Mouse (Mus musculus) kidney, embryonic 16.5 days (tissue): ENCODE measurements at regions not wholly inside any gene's neighbourhood (a gene's known extent, or its start where the extent isn't known, plus 50 kb on each side); places are given as distances from the start of the nearest gene placed in this dataset.

ENCODE experiments used
- ATAC-seq: fragments of 200-750 bp; cut with Nextera tagmentation; 2 replicates; pipeline ENCODE4 v1.8.0; 2017; ENCODE audit warnings: moderate TSS enrichment; ENCODE audit not compliant: low FRiP score, low TSS enrichment
- H3K27ac ChIP-seq: fragments of 300-500 bp; sonication (generic); 2 replicates; pipeline ENCODE4 v1.5.1; 2014; ENCODE audit warnings: low read length
- H3K27me3 ChIP-seq: fragments of 300-500 bp; sonication (generic); 2 replicates; pipeline ENCODE4 v1.6.1; 2014; ENCODE audit warnings: low read length, control low read depth, mixed read lengths; ENCODE audit not compliant: insufficient read depth
- H3K36me3 ChIP-seq: fragments of 300-500 bp; sonication (generic); 2 replicates; pipeline ENCODE4 v1.6.1; 2014; ENCODE audit warnings: low read length, control low read depth, mixed read lengths; ENCODE audit not compliant: insufficient read depth
- H3K4me1 ChIP-seq: fragments of 300-500 bp; sonication (generic); 2 replicates; pipeline ENCODE4 v1.6.1; 2014; ENCODE audit warnings: low read length, control low read depth, mixed read lengths; ENCODE audit not compliant: insufficient read depth
- H3K4me2 ChIP-seq: fragments of 300-500 bp; sonication (generic); replicated peaks from 2 replicates; pipeline ENCODE4 v1.6.1; 2014; ENCODE audit warnings: low read depth, low read length
- H3K4me3 ChIP-seq: fragments of 300-500 bp; sonication (generic); 2 replicates; pipeline ENCODE4 v1.5.1; 2014; ENCODE audit warnings: mild to moderate bottlenecking, low read length
- H3K9ac ChIP-seq: fragments of 300-500 bp; sonication (generic); replicated peaks from 2 replicates; pipeline ENCODE4 v1.6.1; 2014; ENCODE audit warnings: low read length
- H3K9me3 ChIP-seq: fragments of 300-500 bp; sonication (generic); 2 replicates; pipeline ENCODE4 v1.6.1; 2016; ENCODE audit warnings: low read length, control low read depth
- WGBS: fragments of 180-500 bp; shearing (Covaris S2); extraction: QIAGEN DNeasy Blood & Tissue Kit; methylation state at CpG from one replicate; pipeline ENCODE4 v1.1.7; 2014; 5-methylcytosine and 5-hydroxymethylcytosine counted together

DNA sequence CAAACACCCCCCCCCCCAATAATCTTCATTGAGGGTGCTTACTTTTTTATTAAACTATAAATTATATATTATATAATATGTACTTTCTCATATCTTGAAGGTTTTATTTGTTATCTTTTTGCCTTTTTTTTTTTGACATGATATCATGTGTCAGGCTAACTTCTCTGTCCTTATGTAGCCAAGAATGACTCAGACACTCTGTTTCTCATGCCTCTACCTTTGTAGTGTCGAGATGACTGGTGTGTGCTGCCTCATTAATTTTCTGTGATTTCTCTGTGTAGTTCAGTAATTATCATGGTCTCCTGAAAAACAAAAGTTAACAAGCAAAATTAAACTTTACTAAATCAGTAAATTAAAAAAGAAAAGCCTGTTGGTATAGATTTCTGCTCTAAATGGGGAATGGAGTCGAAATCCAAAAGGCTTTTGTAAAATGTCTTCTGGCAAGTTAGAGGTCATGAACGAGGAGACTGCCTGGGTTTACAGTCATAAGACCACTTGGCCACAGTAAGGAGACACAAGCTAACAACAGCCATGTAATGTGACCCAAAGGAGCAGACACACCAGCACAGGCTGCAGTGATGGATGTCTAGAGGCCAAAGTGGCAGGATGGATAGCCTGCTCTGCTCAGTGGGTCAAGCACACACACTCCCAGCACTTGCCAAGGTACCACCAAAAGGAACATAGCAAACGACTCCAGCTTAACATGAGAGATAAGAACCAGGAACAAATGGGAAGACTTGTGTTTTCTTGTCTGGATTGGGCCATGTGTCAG lies 53.2 kb upstream of the C1qtnf3 start:
- H3K9me3 ChIP-seq: no peaks in the 10 kb centered on the region
- no peaks in the 10 kb centered on the region for H3K27me3 ChIP-seq
- no peak overlapping the region for H3K9ac ChIP-seq
- no peaks in the 10 kb centered on the region for H3K36me3 ChIP-seq
- WGBS: 23% methylated on average over 4 of the region's 4 CpGs
- H3K4me3 ChIP-seq: no peak overlapping the region
- H3K27ac ChIP-seq: peak overlapping the region; percentile 20; the same call in 1 of the 2 replicates
- H3K4me1 ChIP-seq: peaks cover 36% of the 10 kb centered on the region
- ATAC-seq: peak; percentile 74
- H3K4me2 ChIP-seq: no peak overlapping the region

DNA sequence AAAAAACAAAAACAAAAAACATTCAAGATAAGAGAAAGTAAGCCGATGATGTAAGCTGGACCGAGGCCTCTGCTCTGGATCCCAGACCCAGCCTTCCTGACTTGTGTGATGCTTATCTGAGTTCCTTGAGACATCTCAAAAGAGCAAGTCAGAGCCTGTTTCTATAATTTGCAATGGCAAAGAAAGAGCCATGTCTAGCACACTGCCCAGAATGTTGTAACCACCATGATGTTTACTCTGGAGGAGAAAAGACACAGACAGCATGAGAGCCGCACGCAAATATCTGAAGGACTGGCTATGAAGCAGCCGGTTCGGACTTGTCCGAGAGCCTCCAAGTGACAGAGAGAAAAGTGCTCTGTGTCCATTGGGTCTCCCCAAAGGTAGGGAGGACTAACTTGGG lies 52.2 kb upstream of the C1qtnf3 start:
- 81% methylated on average over 7 of the region's 7 CpGs for WGBS

DNA sequence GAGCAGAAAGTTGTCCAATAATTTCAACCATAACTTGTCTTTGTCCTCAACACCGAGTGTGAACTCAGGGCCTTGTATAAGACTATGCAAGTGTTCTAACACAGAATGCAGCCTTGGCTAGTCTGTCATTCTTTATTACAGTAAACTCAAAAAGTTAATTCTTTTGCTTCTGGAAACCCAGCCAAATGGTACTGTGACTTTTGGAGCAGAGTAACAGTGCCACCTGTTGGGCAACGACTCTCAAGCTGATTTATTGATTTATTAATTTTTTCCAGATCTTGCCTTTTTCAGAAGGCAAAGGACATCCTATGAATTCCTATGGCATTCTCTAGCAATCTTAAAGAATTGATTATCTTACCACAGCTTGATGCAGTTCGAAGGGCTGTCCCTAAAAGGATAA lies 51.1 kb upstream of the C1qtnf3 start:
- no peak overlapping the region for H3K4me2 ChIP-seq
- H3K36me3 ChIP-seq: no peaks in the 10 kb centered on the region
- H3K27me3 ChIP-seq: no peaks in the 10 kb centered on the region
- peaks cover 36% of the 10 kb centered on the region for H3K4me1 ChIP-seq
- H3K4me3 ChIP-seq: no peak overlapping the region
- WGBS: 43% methylated on average over 3 of the region's 3 CpGs
- H3K9ac ChIP-seq: no peak overlapping the region
- no peak for ATAC-seq
- H3K9me3 ChIP-seq: no peaks in the 10 kb centered on the region
- H3K27ac ChIP-seq: 0 out of 2 replicates have a peak overlapping the region, but pooled peaks have one; percentile 16

More for the DNA sequence above, 52.2 kb upstream of the C1qtnf3 start:
- ATAC-seq: no peak
- no peaks in the 10 kb centered on the region for H3K27me3 ChIP-seq
- no peaks in the 10 kb centered on the region for H3K36me3 ChIP-seq
- no peak overlapping the region for H3K27ac ChIP-seq
- H3K9ac ChIP-seq: no peak overlapping the region
- H3K4me3 ChIP-seq: no peak overlapping the region
- H3K9me3 ChIP-seq: no peaks in the 10 kb centered on the region
- peaks cover 36% of the 10 kb centered on the region for H3K4me1 ChIP-seq
- no peak overlapping the region for H3K4me2 ChIP-seq

DNA sequence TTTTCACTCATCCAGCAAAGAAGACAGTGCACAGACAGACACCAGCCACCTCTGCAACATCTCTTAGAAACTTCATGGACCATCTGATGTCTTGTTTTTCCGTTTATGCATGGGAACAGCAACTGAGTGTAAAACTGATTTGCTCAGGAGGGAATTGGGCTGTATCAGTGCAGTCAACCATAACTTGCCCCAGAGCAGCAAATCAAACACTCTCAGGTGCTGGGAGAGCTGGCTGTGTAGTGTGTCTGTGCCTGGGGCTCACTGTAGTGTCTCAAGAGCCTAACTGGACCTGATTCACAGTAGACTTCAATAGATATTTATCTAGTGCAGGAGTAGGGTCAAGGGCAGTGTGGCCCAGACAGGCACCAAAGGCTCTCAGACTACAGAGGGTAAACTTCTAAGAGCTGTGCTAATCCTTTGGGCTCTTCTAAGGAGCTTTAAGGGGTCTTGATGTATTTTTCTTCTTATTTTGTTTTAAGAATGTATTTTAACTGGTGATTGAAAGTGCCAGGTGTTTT lies 50.3 kb upstream of the C1qtnf3 start:
- no peaks in the 10 kb centered on the region for H3K27me3 ChIP-seq
- ATAC-seq: peak; percentile 83; the same call in 1 of the 2 replicates
- no peaks in the 10 kb centered on the region for H3K9me3 ChIP-seq
- no peak overlapping the region for H3K4me3 ChIP-seq
- H3K9ac ChIP-seq: no peak overlapping the region
- no peak overlapping the region for H3K4me2 ChIP-seq
- 31% methylated on average over 1 of the region's 1 CpGs for WGBS
- 0 out of 2 replicates have a peak overlapping the region, but pooled peaks have one; percentile 8 for H3K27ac ChIP-seq
- no peaks in the 10 kb centered on the region for H3K36me3 ChIP-seq
- H3K4me1 ChIP-seq: peaks cover 36% of the 10 kb centered on the region
